Mouse (Mus musculus): ENCODE results near the gene Cygb.
A peak's percentile ranks its signal among the peaks of the same experiment; 100 is the strongest.

The Cygb gene

DNA sequence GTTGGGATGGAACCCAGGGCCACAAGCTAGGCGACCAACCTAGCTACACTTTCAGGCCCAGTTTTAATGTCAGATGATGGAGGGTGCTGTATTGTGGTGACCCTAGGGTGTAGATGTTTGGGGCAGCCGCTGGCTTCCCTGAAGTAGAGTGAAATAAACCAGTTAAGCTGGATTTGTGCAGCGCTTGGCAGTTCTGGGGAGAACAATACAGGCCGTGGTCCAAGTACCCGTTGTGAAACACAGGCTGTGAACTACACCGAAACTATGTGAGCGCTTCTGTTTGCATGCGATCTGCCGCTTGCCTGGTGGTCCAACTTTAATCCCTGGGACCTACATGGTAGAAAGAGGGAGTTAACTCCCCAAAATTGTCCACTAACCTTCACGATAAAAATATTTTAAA is 21.2 kb downstream of the Cygb start:
- DNase-seq: no peak

DNA sequence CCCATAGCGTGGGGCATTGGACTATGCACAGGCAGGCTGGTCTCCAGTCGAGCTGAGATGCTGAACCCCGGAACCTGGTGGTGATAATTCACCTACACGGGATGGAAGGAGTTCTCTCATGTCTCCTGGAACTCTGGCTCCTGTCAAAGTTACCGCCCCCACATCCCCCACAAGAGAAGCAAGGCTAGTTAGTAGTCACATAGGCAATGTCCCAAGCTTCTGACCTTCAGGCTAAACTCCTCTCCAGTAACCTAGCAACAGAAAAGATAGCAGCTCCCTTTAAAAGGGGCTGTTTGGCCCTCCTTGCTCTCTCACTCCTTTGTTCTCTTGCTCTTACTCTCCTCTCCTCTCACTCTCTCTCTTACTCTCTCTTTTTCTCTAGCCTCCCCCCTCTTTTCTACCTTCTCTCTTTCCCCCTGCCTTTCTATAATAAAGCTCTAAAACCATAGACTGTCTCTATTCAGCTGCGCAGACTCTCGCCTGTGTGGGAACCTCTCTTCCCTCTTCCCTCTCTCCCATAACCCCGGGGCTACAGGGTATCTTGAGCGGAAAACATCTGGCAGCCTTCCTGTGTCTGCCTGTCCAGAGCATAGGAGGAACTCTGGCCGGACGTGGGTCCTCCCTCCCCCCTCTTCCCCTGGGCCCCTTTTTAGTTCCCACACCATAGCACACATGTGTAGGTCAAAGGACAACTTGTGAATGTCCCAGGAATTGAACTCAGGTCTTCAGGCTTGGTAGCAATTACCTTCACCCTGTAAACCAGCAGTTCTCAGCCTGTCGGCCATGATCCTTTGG is 23.7 kb downstream of the Cygb start:
- no peak for DNase-seq

DNA sequence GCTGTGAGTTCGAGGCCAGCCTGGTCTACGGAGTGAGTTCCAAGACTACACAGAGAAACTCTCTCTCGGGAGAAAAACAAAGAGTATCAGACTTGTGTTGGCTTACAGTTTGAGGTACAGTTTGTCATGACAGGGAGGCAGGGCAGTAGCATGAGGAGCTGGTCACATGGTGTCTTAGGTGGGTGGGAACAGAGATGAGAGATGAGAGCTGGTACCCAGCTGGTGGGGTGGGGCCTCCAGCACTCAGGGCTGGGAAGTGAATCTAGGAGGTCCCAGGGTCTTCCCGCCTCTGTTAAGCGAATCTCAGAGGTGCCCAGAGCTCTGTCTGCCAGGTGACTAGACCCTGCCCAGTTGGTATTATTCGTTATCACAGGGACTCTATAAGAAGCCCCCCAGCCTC is 24.6 kb downstream of the Cygb start:
- no peak for DNase-seq

DNA sequence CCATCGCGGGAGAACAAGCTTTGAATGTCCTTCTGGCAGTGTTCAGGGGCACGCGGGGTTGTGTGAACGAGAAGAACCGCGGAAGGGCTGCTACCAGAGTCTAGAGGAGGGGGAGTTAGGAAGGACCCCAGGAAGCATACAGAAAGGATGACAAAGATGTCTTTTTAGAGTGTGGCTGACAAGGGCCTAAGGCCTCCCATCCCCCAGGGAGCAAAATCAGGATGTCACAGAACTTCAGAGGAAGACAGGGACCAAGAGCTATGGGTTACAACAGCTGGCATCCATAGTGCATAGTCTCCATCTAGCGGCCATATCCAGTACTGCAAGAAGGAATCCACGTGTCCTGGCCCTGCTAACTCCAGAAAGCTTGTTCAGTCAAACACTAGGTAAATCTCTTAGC is 25.4 kb downstream of the Cygb start:
- DNase-seq: peak; percentile 85

DNA sequence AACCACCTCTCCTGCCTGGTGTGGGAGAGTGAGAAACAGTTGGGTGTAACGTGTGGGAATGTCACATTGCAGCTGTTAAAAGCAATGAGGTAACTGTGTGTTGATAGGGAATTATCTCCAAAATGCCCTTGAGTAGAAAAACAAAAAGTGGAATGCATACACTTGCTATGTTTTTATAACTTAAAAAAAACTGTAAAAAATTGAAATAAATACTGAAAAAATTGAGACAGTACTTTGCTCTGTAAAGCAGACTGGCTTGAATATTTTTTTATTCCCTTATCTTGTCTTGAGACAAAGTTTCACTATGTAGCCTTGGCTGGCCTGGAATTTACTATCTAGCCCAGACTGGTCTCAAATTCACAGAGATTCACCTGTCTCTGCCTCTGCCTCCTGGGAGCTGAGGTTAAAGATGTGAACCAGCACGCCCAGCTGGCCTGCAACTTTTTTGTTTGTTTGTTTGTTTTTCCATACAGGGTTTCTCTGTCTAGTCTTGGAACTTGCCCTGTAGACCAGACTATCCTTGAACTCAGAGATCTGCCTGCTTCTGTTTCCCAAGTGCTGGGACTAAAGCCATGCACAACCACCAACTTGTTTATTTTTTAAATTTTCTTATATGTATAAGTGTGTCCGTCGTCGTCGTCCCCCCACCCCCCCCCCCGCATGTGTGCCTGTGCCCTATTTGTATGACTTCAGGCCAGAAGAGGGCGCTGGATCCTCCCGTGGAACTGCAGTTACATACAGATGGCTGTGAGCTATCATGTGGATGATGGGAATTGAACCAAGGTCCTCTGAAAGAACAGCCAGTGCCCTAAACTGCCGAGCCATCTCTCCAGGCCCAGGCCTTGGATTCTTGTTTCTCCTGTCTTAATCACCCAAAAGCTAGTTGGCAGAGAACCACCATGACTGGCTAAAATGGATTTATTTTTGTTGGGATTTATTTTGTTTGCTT is 26.8 kb downstream of the Cygb start:
- peak; percentile 49 for DNase-seq

DNA sequence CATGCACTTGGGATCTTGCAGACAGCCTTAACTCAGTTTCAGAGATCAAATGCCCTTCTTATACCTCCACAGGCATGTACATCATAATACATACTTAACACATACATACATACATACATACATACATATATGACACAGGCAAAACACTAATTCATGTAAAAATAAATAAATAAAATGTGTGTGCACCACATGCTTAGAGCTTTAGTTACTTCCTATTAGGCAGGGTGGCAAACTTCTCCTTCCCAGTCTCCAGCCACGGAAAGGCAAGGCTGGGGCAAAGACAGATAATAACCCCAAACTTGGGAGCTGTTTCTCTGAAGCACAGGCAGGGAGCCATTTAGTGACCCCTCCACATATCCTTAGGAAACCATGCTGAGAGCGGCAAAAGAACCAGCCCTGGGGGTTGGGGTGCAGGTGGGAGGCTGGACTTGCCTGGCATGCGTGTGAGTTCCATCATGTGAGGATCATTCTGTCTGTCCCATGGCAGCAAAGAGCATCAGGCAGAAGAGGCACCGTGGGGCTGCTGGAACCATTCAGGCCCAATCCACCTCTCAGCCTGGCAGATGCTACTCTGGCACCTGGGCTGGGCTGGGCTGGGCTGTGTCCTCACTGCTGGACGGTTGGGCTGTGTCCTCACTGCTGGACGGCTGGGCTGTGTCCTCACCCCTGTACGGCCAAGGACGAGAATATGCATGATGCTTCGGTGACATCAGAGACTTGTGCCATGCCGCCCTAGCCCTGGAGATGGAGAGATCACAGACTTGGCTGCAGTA is 27.6 kb downstream of the Cygb start, which contains the start of gene Rhbdf2:
Rhbdf2 (minus strand) TSS at position 721 of the 773 bp plus-strand sequence.
- DNase-seq: no peak

DNA sequence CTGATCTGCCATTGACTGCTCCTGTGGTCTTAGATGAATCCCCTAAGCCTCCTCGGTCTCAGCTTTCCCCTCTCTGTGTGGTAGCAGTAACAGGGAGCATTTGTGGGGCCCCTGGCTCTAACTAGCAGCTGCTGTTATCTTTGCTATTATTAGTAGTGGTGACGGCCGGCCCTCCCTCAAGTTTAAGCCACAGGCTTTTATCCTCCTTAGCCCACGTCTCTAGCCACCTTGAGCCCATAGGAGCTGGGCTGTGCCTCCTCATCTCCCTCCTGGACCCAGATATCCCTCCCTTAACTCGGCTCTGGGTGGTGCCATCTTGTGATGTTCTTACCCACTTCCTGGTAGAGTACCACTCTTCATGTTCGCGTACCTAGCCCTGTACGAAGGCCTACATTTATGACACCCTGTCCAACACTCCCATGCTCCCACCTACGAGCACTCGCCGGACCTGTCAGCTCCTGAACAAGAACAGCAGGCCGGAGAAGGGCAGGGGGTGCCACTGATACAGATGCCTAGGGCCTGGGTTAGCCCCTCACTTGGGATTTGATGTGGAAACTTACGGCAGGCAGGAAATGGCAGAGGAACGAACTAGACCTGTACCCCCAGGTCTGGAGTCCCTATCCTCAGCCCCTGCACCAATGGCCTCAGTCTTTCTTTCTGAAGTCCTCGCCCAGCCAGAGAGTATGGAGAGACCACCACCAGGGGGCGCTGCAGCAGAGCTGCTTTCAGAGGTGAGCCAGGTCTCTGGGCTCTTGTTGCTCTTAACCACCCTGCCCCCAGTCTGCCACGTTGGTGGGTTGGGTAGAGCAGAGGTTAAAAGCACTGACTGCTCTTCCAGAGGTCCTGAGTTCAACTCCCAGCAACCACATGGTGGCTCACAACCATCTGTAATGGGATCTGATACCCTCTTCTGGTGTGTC is 28.8 kb downstream of the Cygb start:
- DNase-seq: peak; percentile 70

DNA sequence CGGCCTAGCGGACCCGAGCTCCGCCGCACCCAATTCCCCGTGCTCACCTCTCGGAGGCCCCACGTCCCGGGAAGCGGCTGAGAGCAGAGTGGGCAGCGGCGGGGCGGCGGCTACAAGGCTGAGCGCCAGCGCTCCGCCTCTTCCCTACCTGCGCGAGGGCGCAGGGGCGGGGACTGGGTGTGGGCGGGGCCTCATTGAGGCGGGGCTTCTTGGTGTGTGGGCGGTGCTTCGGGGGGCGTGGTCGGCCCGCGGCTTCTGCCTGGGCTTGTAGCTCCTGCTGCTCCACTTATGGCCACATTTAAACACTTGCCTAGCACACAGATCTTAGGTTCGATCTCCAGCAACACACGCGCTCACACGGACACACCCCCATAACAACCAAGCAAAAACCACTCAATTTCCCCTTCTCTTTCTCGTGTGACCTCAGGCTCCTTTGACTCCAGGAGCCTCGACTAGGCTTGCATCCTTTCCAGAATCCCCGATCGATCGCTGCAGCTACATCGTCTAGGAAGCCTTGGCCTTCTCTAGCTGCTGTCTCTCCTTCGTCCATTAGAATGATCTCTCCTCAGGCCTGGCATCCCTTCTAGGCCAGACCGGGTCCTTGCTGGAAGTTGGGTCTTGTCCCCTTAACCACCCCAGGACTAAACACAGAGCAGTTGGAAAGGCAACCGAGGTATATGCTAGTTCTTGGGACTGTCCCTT is 29.8 kb downstream of the Cygb start:
- DNase-seq: peak; percentile 85

DNA sequence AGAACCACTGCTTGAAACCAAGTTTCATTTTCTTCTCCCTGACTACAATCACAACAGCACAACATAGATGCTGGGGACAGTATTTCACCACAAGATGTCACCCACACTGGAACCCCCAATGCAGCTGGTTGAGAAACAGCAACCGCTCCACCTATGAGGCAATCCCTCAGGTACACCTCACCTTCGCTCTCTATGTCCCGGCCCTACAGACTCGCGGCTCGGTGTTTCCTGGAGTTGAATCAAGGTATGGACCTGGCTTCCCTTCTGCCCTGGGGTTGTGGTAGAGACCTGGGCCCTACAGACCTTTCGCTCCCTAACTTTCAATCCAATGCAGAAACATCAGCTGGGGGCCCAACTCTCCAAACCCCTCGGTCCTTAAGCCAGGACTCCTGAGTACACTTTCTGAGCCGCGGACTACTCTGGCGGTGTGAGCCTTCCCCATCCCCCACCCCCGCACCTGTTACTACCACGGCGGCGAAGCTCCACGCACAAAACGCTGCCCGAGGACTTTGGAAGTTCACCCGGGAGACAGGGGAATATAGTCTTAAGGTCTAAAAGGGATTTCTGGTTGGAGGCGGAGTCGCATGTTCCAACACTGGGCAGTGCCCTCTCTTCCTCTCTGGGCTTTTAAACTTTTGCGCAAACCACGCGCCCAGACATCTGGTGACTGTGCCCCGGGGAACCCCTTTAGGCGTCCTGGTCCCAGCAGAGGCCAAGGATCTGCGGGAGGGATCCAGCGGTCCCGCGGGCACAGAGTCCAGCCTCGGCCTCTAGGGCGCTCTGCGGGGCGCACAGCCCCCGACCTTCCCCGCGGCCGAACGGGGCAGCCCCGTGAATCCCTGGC is 30.6 kb downstream of the Cygb start:
- peak; percentile 31 for DNase-seq

DNA sequence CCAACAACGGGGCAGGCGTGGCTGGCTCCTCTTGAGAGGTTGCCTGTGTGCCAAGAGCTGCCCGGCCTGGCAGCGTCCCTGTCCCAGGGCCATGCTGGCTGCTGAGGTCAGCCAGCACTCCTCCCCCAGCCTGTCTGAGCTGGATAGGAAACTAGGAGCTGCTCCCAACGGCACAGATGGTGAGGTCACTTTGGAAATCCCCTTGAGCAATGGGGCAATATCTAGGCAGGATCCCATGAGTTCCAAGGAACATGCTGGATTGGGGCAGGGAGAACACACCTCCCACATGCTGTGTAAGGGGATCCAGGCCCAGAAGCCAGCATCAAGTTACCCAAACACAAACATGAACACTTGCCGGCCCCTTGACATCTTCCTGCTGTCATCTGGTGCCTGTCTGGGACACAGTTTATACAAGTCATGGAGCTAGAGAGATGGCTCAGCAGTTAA is 32.8 kb downstream of the Cygb start:
- DNase-seq: no peak

DNA sequence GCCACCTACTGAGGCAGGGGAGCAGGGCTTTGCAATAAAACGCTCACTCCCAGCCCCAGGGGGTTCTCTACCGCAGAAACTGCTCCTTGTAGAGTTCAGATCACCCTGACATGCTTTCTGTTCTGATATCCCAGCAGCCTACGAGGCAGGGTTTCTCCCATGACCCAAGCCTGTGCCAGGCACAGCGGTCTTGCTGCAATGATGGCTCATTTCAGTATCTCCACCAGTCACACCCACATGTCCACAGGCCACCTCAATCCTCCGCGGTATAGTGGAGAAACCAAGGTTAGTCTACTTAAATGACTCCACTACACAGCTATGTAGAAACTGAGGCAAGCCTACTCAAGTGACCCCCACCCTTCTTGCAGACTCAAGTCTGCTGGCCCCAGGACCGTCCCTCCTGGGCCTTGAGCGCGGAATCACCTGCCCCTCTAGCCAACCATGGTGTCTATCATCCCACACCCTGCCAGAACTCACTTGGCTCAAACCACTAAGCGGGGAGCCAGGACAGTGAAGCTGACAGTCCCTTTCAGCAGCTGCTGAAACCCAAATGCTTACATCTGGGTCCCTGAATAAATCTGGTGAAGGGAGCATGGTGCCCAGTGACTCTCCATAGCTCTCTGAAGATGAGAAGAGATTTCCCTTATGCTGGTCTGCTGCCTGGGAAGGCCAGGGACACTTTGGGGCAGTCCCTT is 33.4 kb downstream of the Cygb start:
- no peak for DNase-seq

DNA sequence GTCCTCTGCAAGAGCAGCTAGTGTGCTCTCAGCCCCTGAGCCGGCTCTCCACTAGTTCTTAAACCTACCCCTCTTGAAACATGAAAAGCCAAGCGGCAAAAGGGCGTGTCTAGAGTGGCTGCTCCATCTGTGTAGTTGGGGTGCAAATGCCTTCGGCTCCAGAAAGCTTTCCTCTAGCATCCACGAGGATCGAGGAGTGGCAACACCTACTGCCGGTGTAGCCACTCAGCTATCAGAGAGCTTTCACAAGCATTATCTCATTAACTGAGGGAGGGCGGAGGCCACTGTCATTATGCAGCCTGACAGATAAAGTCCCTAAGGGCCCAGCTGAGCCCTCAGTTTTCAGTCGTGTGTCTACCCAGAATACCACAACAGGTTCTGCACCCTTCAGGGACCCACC is 34.0 kb downstream of the Cygb start:
- no peak for DNase-seq

DNA sequence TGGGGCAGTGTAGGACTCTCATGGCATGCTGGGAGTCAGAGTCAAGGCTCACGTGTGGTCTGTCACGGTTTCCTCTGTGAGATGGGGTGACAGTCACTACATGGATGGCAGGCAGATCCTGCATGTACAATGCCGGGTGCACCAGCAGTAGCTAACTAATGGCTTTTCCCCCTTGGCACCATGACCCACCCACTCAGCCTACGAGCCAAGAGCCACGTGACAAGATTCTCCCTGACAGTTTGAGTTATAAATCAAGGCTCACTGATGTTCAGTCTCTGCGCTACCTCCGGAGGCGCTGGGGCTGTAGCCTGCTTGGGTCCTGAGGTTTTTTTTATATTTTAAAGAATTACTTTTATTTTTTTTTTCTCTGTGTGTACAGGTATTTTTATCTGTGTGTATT is 34.6 kb downstream of the Cygb start:
- DNase-seq: no peak

DNA sequence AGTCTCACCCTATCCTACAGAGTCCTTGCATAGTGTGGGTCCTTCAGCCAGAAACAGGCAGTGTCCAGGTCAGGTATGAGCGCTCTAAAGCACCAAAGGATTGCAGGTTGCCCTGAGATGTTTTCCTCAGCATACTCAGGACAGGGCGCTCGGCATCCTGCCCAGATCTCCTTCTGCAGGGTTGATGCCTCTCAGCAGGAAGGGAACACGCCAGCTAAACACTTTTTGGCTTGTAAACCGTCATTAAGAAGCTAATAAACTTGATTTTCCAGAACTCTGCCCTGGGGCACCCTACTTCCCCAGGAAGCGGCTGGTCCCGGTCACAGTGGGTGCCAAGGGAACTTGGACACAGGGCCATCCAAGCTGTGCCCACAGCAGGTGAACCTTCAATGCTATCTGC is 35.0 kb downstream of the Cygb start:
- no peak for DNase-seq

DNA sequence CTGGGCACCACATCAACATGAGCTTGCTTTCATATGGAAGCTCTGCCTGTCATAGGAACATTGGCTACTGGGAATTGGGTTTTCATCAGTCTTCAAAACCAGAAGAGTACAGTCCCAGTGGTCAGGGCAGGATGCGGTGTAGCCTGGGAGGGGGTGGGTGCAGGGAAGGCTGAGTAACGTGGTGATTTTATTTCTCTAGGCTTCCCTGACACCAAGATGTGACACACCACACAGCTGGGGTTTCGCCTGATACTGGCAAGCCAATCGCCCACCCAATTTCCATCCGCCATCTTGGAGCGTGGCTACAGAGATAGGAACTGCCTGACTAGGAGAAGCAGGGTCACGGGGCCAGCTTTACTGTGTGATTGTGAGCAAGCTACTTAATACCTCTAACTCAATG is 35.4 kb downstream of the Cygb start:
- no peak for DNase-seq

DNA sequence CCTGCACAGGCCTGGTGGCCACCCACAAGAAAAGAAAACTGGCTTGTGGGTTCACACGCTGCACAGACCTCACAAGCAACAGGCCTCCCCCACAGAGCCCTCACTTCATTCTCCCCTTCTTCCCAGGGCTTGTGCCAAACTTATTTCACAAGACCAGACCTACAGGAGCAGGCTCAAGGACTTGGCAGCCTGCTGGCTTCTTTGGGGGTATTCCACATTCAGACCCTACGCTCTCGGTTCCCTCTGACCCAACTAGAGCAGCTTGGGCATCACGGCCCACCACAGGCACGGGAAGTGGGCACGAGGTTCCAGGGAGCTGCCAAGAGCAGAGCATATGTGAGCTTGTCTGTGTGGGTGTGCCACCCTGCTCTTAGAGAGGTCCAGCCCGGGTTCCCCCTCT is 36.5 kb downstream of the Cygb start:
- no peak for DNase-seq

DNA sequence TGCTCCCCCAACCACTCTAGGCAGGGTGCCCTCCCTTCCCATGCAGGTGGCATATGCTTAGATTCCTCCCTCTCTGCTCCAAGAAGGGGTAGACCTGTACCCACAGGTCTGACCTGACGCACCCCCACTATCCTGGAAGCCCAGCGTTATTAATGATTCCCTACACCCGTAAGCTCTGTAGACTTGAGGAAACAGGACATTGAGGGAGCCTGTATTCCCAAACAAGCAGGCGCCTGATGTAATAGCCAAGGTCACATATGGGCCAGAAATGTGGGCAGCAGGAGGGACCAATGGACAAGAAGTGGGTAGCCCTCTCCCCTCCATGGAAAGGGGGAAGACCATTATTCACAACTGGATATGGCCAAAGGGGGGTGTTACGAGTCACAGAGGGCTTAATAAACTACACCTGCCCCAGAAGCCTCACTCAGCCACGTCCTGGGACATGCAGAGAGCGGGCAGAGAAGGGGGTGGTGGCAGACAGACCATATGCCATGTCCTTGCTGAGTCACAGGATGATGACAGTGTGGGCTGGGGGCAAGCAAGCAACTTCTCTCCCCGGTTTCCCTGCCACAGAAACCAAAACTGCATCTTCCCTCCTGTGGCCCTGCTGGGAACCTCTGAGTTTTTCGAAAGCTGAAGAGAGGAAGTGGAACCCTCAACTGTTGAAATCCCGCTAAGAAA is 37.5 kb downstream of the Cygb start:
- no peak for DNase-seq

DNA sequence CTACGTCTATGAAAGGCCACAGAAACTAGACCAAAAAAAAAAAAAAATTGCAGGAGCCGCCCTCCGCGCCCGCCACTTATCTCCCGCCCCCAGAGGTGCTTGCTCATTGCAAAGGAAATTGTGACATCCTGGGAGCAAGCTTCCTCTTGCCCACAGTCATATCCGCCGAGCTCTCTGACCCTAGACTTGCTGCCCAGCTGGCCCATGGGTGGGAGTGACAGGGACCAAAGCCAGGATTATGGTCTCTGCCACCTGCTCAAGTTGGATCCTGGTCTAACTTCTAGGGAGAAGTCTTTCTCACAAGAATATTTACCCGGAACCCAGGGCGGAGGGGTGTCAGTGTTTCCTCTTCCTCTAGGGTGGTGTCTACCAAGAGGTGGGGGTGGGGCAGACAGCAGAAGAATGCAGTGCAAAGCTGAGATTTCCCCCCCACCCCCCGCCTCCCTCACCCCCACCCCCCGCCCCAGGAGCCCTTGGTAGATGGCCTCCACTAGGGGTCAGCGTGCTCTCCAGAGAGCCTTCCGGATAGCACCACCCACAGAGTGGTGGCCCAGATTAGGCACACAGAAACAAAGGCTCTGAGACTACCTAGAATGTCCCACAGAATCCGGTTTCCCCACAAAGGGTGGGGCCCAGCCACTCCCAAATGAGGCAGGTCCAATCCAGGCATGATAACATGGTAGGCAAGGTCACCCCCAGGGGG is 38.2 kb downstream of the Cygb start:
- DNase-seq: peak; percentile 42

Data from thymus, postnatal 14 days (tissue).